Mouse (Mus musculus) ES-Bruce4 (cell line): ENCODE measurements around the gene Abcf2.

Source experiments
- CTCF ChIP-seq: IDR thresholded peaks from one replicate; pipeline ENCODE4 v1.8.1; 2011; ENCODE audit warnings: low read depth, low read length
- POLR2A ChIP-seq: IDR thresholded peaks from one replicate; pipeline ENCODE4 v1.8.1; 2011; ENCODE audit warnings: low read length; ENCODE audit not compliant: insufficient read depth

DNA sequence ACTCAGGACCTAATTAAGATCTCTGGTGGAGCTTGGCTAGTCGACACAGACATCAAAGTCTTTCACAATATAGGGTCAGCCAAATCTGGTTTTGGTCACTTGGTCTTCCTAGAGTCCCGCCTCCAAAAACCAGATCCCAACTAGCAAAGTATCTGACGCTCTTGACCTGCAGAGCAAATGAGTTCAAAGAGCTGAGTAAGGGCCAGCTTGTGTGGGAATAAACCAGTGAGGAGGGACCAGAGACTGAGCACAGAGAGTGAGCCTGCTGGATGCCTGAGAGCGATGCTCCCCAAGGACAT lies 47.5 kb upstream of the Abcf2 start:
- TF ChIP-seq CTCF = no peak
- TF ChIP-seq POLR2A = no peak
